Mouse (Mus musculus): ENCODE results near the gene Pccb. TPM values are rescaled to one million over a fixed set of nuclear protein-coding genes. Genes with fewer than 3 reads are reported as not detected.

Pccb gene
- polyA plus RNA-seq, 1 experiment, result 354 TPM

GRCm38 (mm10) chr9:101065076-101065602, 30.4 kb upstream of the Pccb start:
- H3K27ac ChIP-seq (ENCODE audit: insufficient read depth, low read depth, low read length), result no peak overlapping the region
- H3K4me3 ChIP-seq (ENCODE audit: insufficient read depth, low read depth, low read length), result no peak overlapping the region
- no peak for DNase-seq
- 68% methylated on average over 3 of the region's 3 CpGs for WGBS
- H3K4me1 ChIP-seq (ENCODE audit: control insufficient read depth, insufficient read depth, low read length), result no peaks in the 10 kb centered on the region
- H3K36me3 ChIP-seq (ENCODE audit: control insufficient read depth, insufficient read depth, low read length), result no peaks in the 10 kb centered on the region
- no peaks in the 10 kb centered on the region for H3K27me3 ChIP-seq (replicated peaks; ENCODE audit: control insufficient read depth, insufficient read depth, low read length)
- no peak for TF ChIP-seq CTCF (conservative IDR thresholded peaks at IDR 0.05; ENCODE audit: insufficient read depth, insufficient read length, low read depth, low read length)
- TF ChIP-seq POLR2A (IDR thresholded peaks at IDR 0.05; ENCODE audit: low read depth, low read length), result no peak

GRCm38 (mm10) chr9:101062253-101062780, 27.6 kb upstream of the Pccb start:
- H3K36me3 ChIP-seq (ENCODE audit: control insufficient read depth, insufficient read depth, low read length), result no peaks in the 10 kb centered on the region
- H3K4me3 ChIP-seq (ENCODE audit: insufficient read depth, low read depth, low read length), result no peak overlapping the region
- no peak overlapping the region for H3K27ac ChIP-seq (ENCODE audit: insufficient read depth, low read depth, low read length)
- no peaks in the 10 kb centered on the region for H3K27me3 ChIP-seq (replicated peaks; ENCODE audit: control insufficient read depth, insufficient read depth, low read length)
- DNase-seq, result no peak
- H3K4me1 ChIP-seq (ENCODE audit: control insufficient read depth, insufficient read depth, low read length), result no peaks in the 10 kb centered on the region
- TF ChIP-seq POLR2A (IDR thresholded peaks at IDR 0.05; ENCODE audit: low read depth, low read length), result no peak
- no peak for TF ChIP-seq CTCF (conservative IDR thresholded peaks at IDR 0.05; ENCODE audit: insufficient read depth, insufficient read length, low read depth, low read length)
- 71% methylated on average over 6 of the region's 6 CpGs for WGBS

- 68% methylated on average over 11 of the region's 11 CpGs for WGBS
- DNase-seq, result no peak
- Histone ChIP-seq H3K27me3 (replicated peaks; ENCODE audit: control insufficient read depth, insufficient read depth, low read length) (no peaks in the 10 kb centered on the region), H3K4me3 (ENCODE audit: insufficient read depth, low read depth, low read length) (no peak overlapping the region), H3K27ac (ENCODE audit: insufficient read depth, low read depth, low read length) (no peak overlapping the region), H3K4me1 (ENCODE audit: control insufficient read depth, insufficient read depth, low read length) (no peaks in the 10 kb centered on the region), H3K36me3 (ENCODE audit: control insufficient read depth, insufficient read depth, low read length) (no peaks in the 10 kb centered on the region)
- no peak for TF ChIP-seq CTCF (conservative IDR thresholded peaks at IDR 0.05; ENCODE audit: insufficient read depth, insufficient read length, low read depth, low read length)
- no peak for TF ChIP-seq POLR2A (IDR thresholded peaks at IDR 0.05; ENCODE audit: low read depth, low read length)
These were observed 26.3 kb upstream of the Pccb start for GRCm38 (mm10) chr9:101061035-101061434.

GRCm38 (mm10) chr9:101057156-101057555, 22.5 kb upstream of the Pccb start:
- H3K4me3 ChIP-seq (ENCODE audit: insufficient read depth, low read depth, low read length), result no peak overlapping the region
- DNase-seq, result no peak
- H3K4me1 ChIP-seq (ENCODE audit: control insufficient read depth, insufficient read depth, low read length), result no peaks in the 10 kb centered on the region
- H3K27me3 ChIP-seq (replicated peaks; ENCODE audit: control insufficient read depth, insufficient read depth, low read length), result no peaks in the 10 kb centered on the region
- H3K36me3 ChIP-seq (ENCODE audit: control insufficient read depth, insufficient read depth, low read length), result no peaks in the 10 kb centered on the region
- 97% methylated on average over 4 of the region's 4 CpGs for WGBS
- no peak overlapping the region for H3K27ac ChIP-seq (ENCODE audit: insufficient read depth, low read depth, low read length)
- TF ChIP-seq POLR2A (IDR thresholded peaks at IDR 0.05; ENCODE audit: low read depth, low read length) (no peak), CTCF (conservative IDR thresholded peaks at IDR 0.05; ENCODE audit: insufficient read depth, insufficient read length, low read depth, low read length) (no peak)

- H3K4me3 ChIP-seq (ENCODE audit: insufficient read depth, low read depth, low read length), result no peak overlapping the region
- H3K27me3 ChIP-seq (replicated peaks; ENCODE audit: control insufficient read depth, insufficient read depth, low read length), result no peaks in the 10 kb centered on the region
- H3K4me1 ChIP-seq (ENCODE audit: control insufficient read depth, insufficient read depth, low read length), result peaks cover 8% of the 10 kb centered on the region; the same call in 1 of the 2 replicates
- TF ChIP-seq POLR2A (IDR thresholded peaks at IDR 0.05; ENCODE audit: low read depth, low read length) (no peak), CTCF (conservative IDR thresholded peaks at IDR 0.05; ENCODE audit: insufficient read depth, insufficient read length, low read depth, low read length) (no peak)
- 77% methylated on average over 14 of the region's 14 CpGs for WGBS
- DNase-seq, result no peak
- no peak overlapping the region for H3K27ac ChIP-seq (ENCODE audit: insufficient read depth, low read depth, low read length)
- no peaks in the 10 kb centered on the region for H3K36me3 ChIP-seq (ENCODE audit: control insufficient read depth, insufficient read depth, low read length)
These were observed 18.6 kb upstream of the Pccb start for GRCm38 (mm10) chr9:101053279-101053678.

- H3K27me3 ChIP-seq (replicated peaks; ENCODE audit: control insufficient read depth, insufficient read depth, low read length), result no peaks in the 10 kb centered on the region
- no peak overlapping the region for H3K27ac ChIP-seq (ENCODE audit: insufficient read depth, low read depth, low read length)
- no peak overlapping the region for H3K4me3 ChIP-seq (ENCODE audit: insufficient read depth, low read depth, low read length)
- no peak for DNase-seq
- H3K36me3 ChIP-seq (ENCODE audit: control insufficient read depth, insufficient read depth, low read length), result no peaks in the 10 kb centered on the region
- 69% methylated on average over 6 of the region's 6 CpGs for WGBS
- peaks cover 8% of the 10 kb centered on the region; the same call in 1 of the 2 replicates for H3K4me1 ChIP-seq (ENCODE audit: control insufficient read depth, insufficient read depth, low read length)
- TF ChIP-seq POLR2A (IDR thresholded peaks at IDR 0.05; ENCODE audit: low read depth, low read length), result no peak
- no peak for TF ChIP-seq CTCF (conservative IDR thresholded peaks at IDR 0.05; ENCODE audit: insufficient read depth, insufficient read length, low read depth, low read length)
These were observed 18.0 kb upstream of the Pccb start for GRCm38 (mm10) chr9:101052691-101053090.

GRCm38 (mm10) chr9:101052007-101052406, 17.3 kb upstream of the Pccb start:
- no peaks in the 10 kb centered on the region for H3K36me3 ChIP-seq (ENCODE audit: control insufficient read depth, insufficient read depth, low read length)
- 82% methylated on average over 3 of the region's 3 CpGs for WGBS
- no peak overlapping the region for H3K27ac ChIP-seq (ENCODE audit: insufficient read depth, low read depth, low read length)
- no peak overlapping the region for H3K4me3 ChIP-seq (ENCODE audit: insufficient read depth, low read depth, low read length)
- no peaks in the 10 kb centered on the region for H3K27me3 ChIP-seq (replicated peaks; ENCODE audit: control insufficient read depth, insufficient read depth, low read length)
- peaks cover 8% of the 10 kb centered on the region; the same call in 1 of the 2 replicates for H3K4me1 ChIP-seq (ENCODE audit: control insufficient read depth, insufficient read depth, low read length)
- no peak for DNase-seq
- TF ChIP-seq POLR2A (IDR thresholded peaks at IDR 0.05; ENCODE audit: low read depth, low read length), result no peak
